26 mouse cellular contexts compared by ENCODE assay signal in genomic region chr4:35695137-35695522, GRCm38 (mm10).
"Had no signal": no experiment of that assay in that cellular context is flagged by ENCODE, and none has a peak within 500 bp of the region (broad histone marks: within the 10 kb centered on the region; RNA-seq: fewer than 3 reads in every experiment).

No protein-coding gene starts in this region.

- H3K4me2 ChIP-seq: heart, embryonic 11.5 days; heart, embryonic 13.5 days; heart, embryonic 15.5 days; hindbrain, embryonic 13.5 days; hindbrain, embryonic 15.5 days; kidney, embryonic 15.5 days; limb, embryonic 13.5 days; limb, embryonic 15.5 days; liver, embryonic 12.5 days had no signal

- H3K9ac ChIP-seq: heart, embryonic 13.5 days; heart, embryonic 15.5 days; hindbrain, embryonic 13.5 days; hindbrain, embryonic 15.5 days; kidney, embryonic 15.5 days; limb, embryonic 13.5 days; limb, embryonic 15.5 days; liver, embryonic 12.5 days had no signal

- DNase-seq: gastrocnemius, adult 2 months; gastrocnemius, postnatal 10 days; gastrocnemius, postnatal 25 days; heart, adult 18-20 months; heart, postnatal 14 days; heart, postnatal 36 days; kidney, adult 11 months; kidney, adult 2 months; kidney, adult 9 months; kidney, postnatal 14 days; kidney, postnatal 36 days; layer of hippocampus, adult 9-11 months; layer of hippocampus, postnatal 36 days; left cerebral cortex, postnatal 4 days had no signal

- H3K27me3 ChIP-seq: heart, embryonic 13.5 days; heart, embryonic 15.5 days; hindbrain, embryonic 13.5 days; hindbrain, embryonic 15.5 days; kidney, embryonic 15.5 days; limb, embryonic 13.5 days; limb, embryonic 15.5 days; liver, embryonic 12.5 days had no signal

- H3K4me1 ChIP-seq: heart, embryonic 13.5 days; heart, embryonic 15.5 days; hindbrain, embryonic 13.5 days; hindbrain, embryonic 15.5 days; kidney, embryonic 15.5 days; limb, embryonic 13.5 days; limb, embryonic 15.5 days; liver, embryonic 12.5 days had no signal

- ATAC-seq: hindbrain, postnatal 0 days; intestine, embryonic 16.5 days; liver, embryonic 12.5 days had no signal

- H3K27ac ChIP-seq: gastrocnemius, adult 2 months; heart, embryonic 13.5 days; heart, embryonic 15.5 days; hindbrain, embryonic 13.5 days; hindbrain, embryonic 15.5 days; hindbrain, postnatal 0 days; kidney, embryonic 15.5 days; kidney, postnatal 0 days; limb, embryonic 13.5 days; limb, embryonic 15.5 days; liver, embryonic 12.5 days had no signal

- H3K9me3 ChIP-seq: heart, embryonic 13.5 days; heart, embryonic 15.5 days; hindbrain, embryonic 13.5 days; hindbrain, embryonic 15.5 days; kidney, embryonic 15.5 days; limb, embryonic 13.5 days; limb, embryonic 15.5 days; liver, embryonic 12.5 days had no signal

- H3K4me3 ChIP-seq: gastrocnemius, adult 2 months; heart, embryonic 13.5 days; heart, embryonic 15.5 days; hindbrain, embryonic 13.5 days; hindbrain, embryonic 15.5 days; kidney, embryonic 15.5 days; limb, embryonic 13.5 days; limb, embryonic 15.5 days; liver, embryonic 12.5 days had no signal

- H3K36me3 ChIP-seq: heart, embryonic 13.5 days; heart, embryonic 15.5 days; hindbrain, embryonic 13.5 days; hindbrain, embryonic 15.5 days; kidney, embryonic 15.5 days; limb, embryonic 13.5 days; limb, embryonic 15.5 days; liver, embryonic 12.5 days had no signal
